Mouse (Mus musculus): ENCODE results near the gene Daglb. TPM values are rescaled to one million over a fixed set of nuclear protein-coding genes. Genes with fewer than 3 reads are reported as not detected.

The Daglb gene
- polyA plus RNA-seq (2012): 3.5 and 6.1 TPM in 2 replicates

DNA sequence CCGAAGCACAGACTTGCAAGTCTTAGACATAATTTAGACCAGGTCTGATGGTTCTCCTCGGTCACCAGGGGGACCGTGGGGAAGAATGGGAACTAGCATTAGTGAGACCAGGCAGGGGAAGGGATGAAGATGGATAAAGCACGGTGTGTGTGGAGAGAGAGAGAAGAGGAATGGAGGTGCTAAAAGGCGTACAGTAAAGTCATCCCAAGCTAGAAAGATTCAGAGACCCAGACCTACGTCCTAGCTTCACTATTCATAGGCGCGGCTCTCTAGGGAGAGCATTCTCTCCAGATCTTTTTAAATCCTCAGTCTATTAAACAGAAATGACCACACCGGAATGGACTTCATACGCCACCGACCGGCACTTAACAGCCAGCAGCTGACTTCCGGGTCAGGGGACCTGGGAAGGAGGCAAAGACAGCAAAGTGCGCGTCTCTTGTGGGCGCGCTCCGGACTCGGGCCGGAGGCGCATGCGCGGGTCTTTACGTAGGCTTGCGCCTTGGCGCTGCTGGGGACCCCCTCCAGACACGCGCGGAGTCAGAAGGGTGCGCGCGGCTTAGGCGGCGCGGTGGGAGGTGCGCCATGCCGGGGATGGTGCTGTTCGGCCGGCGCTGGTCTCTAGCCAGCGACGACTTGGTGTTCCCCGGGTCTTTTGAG lies at the start of gene Daglb:
Gene Daglb, plus strand, starts transcription at position 485 of the 657 bp plus-strand sequence.
- no peak for TF ChIP-seq GATA1 (IDR thresholded peaks at IDR 0.05; ENCODE audit: low read length)

DNA sequence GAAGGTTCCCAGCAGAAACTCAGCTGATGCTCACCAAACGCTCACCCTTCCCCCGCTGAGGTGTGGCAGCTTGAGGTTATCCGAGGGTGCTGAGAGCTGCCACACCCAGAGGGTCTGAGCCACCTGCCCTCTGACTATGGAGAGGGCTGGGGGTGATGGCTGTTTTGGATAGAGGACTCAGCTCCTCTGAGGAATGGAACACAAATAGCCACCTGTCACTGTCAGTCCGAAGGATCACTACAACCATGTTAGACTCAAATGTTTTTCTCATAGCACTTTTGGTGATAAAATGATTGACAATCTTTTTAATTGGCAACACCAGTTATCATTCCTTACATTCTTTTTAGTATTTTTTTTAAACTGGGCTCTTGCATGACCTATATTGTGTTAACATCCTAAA lies 42.9 kb upstream of the Daglb start:
- no peak for TF ChIP-seq GATA1 (IDR thresholded peaks at IDR 0.05; ENCODE audit: low read length)

- no peak for TF ChIP-seq GATA1 (IDR thresholded peaks at IDR 0.05; ENCODE audit: low read length)
Measured at GRCm38 (mm10) chr5:143422990-143423389, 41.4 kb upstream of the Daglb start.

- no peak for TF ChIP-seq GATA1 (IDR thresholded peaks at IDR 0.05; ENCODE audit: low read length)
Measured at GRCm38 (mm10) chr5:143423899-143424519, 40.4 kb upstream of the Daglb start.

DNA sequence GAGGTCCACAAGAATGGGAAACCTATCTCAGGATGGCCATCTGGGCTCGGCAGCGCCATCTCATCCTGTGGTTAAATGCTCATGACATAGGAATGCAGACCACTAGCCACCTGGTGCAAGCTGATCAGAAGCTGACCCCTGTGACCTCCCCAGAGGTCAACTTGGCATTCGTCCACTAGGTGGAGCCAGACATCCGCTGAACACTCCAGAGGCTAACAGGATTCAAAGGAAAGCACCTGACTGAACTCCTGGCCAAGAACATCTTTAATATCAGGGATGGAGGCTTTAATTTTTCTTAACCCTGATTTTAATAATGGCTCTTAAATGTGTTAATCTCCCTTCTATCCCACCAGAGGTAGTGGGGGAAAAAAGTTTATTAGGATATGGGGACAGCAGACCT lies 30.0 kb upstream of the Daglb start:
- no peak for TF ChIP-seq GATA1 (IDR thresholded peaks at IDR 0.05; ENCODE audit: low read length)

DNA sequence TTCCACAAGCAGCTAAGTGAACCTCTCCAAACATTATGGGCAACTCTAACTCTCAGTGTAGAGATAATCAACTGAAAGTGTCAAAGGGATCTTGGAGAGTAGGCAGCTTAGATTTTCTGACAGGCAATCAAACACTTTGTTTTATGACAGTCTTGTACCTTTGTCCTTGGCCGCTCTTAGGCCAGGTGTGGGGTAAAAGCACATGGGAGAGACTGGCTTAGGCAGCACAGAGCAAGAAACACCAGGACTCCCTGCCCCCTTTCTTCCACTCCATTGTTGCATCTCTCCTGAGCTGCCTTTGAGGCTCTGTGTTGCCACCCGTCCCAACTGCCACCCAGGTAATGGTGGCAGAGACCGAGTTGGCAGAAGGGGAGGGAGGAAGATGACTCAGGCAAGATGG lies 23.1 kb upstream of the Daglb start:
- no peak for TF ChIP-seq GATA1 (IDR thresholded peaks at IDR 0.05; ENCODE audit: low read length)

DNA sequence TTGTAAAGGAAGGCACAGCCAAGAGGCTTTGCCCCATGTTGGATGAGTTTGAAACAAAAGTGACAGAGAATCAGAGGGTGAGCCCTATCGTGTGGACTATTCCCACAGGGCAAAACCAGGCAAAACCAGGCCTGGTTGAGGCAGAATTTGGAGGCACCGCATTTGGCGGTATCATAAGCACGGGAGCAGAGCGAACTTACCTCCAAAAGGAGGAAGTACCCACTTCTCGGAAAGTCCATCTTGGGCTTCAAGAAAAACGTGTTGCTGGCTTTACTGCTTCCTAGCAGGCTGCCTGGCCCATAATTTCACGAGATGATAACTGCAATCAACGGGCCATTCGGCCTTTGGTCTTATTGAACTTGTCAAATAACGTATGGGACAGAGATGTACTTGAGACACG lies 22.6 kb upstream of the Daglb start:
- TF ChIP-seq GATA1 (IDR thresholded peaks at IDR 0.05; ENCODE audit: low read length): no peak

DNA sequence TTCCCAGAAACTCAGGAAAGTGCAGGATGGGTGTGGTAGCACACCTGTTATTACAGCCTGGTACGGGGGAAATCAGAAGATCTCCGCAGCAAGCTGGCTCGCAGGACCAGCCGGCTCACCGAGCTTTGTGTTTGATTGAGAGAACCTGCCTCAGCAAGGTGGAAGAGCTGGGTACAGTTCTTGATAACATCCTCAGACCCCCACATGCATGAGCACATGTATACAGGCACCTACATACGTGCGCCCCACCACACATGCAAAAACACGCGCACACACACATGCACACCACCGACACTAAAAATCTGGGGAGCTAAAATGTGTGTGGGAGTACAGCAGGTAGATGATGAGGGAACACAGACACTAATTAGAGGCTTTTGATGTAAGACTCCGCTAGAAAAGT lies 713 bp upstream of the Daglb start:
- TF ChIP-seq GATA1 (IDR thresholded peaks at IDR 0.05; ENCODE audit: low read length): no peak

GRCm38 (mm10) chr5:143464757-143465118 lies 354 bp downstream of the Daglb start:
- TF ChIP-seq GATA1 (IDR thresholded peaks at IDR 0.05; ENCODE audit: low read length): no peak

DNA sequence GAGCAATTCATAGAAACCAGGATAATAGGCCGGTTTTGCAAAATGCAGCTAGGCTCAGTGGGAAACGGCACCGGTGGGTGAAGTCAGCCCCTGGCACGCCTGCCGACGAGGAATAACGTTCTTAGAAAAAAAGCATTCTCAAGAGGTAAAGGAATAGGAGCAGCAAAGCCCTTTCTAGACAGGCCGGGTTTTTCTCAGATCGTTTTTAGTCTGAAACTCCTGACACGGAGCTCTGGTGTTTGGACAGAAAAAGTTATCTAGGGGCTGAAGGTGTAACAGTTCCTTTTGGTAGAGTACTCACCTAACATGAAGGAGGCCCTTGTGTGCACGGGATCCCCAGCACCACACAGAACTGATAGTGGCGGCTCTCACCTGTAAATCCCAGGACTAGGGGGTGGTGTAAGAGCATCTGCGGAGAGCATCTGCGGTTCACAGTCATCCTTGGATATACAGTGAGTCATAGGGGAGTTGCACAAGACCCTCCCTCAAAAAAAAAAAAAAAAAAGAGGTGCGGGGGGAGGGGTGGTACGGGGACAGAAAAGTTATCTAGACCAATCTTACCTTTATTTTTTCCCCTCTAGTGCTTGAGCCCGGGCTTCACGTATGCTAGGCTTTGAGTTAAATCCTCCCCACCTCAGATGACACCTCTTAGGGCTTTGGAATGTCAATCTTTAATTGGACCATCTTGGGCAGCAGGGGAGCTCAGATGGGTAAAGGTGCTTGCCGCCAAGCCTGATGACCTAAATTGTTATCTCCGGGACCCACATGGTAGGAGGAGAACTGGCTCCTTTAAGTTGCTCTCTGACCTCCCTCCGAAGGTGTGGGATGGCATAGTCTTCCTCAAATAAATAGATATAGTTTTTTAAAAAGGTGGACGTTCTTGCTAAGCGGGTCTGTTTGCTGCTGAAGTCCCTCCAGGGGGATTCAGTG lies 1.0 kb downstream of the Daglb start:
- TF ChIP-seq GATA1 (IDR thresholded peaks at IDR 0.05; ENCODE audit: low read length): no peak

GRCm38 (mm10) chr5:143466891-143467669 lies 2.7 kb downstream of the Daglb start:
- TF ChIP-seq GATA1 (IDR thresholded peaks at IDR 0.05; ENCODE audit: low read length): no peak

- no peak for TF ChIP-seq GATA1 (IDR thresholded peaks at IDR 0.05; ENCODE audit: low read length)
Measured at GRCm38 (mm10) chr5:143467931-143468330, 3.5 kb downstream of the Daglb start.

- no peak for TF ChIP-seq GATA1 (IDR thresholded peaks at IDR 0.05; ENCODE audit: low read length)
Measured at GRCm38 (mm10) chr5:143469628-143470027, 5.2 kb downstream of the Daglb start.

DNA sequence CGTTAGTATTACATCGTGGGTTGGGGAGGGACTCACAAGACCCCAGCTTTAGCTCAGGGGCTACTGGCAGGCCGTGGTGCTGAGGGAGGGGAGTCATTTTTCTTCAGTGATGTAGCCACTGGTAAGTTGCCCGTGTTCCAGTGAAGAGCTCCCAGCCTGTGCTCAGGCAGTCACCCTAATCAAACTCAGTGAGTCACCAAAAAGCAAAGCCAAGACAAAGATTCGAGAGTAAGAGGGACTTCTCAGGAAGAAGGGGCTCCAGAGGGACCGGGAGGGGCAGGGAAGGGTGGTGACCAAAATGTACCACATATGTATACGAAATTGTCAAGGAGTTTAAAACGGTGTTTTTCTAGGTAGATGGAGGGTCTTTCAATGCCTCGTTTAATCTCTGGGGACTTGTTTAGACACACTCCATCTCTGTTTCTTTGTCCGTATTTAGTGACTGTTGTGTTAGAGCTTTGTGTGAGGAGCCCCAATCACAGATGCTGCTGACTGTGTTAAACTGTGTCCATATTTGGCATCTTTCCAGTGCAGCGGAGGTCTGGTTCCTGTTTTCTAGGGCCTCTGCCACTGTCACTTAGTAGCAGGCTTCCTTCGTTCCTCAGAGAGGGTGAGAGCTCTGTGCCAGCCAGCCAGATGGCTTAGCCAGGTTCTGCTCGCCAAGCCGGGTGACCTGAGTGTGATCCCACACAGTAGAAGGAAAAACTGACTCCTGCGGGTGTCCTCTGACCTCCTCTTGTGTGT lies 6.2 kb downstream of the Daglb start:
- TF ChIP-seq GATA1 (IDR thresholded peaks at IDR 0.05; ENCODE audit: low read length): no peak

GRCm38 (mm10) chr5:143471165-143471546 lies 6.8 kb downstream of the Daglb start:
- no peak for TF ChIP-seq GATA1 (IDR thresholded peaks at IDR 0.05; ENCODE audit: low read length)

Measured in G1E-ER4 (cell line).